In the genomic region with DNA sequence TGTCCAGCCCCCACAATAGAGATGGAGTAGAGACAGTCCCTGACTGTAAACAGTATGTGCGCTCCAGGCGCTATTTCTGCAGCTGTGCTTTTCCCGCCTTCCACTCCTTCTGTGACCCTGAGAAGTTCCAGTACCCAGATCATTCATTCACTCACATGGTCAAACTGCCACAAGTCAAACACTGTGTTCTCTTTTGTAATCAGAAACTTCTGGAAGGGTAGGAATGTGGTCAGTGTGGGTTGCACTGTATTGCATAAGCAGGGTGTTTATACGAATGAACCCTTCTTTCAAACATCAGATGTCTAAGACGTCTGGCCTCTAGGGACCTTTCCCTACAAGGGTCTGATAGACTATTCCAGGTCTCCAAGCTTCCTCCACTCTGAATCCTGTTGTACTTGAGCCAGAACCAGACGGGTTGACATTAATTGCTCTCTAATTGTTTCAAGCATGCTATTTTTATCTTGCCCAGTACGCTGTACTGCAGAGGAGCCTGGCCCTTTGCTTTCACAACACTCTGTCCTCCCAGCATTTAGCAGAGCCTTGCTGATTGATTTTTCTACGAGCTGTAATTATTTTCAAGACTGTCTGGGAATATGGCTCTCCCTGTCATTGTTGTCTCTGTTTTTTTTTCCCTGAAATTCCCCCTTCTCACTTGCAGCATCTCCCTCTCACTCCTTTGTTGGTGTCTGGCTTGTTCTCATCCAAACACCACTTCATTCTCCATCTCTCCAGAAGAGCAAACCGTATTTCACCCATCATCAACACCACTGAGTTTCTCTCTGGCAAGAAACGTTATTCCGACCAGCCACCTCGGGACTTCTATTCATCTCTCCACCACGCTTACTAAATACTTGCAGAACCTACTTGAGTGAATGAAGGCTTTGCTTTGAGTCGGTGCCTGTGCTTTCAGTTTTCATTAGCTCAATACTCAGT, we compare ENCODE assay signal across 9 mouse cellular contexts. TPM values are rescaled to one million over a fixed set of nuclear protein-coding genes. Genes with fewer than 3 reads are reported as not detected.
A peak's percentile ranks its signal among the peaks of the same experiment; 100 is the strongest.
DNase-seq lines count a peak whose midpoint lies in the region; ATAC-seq and TF ChIP-seq lines count a peak whose summit lies in the region.
"Had no signal": no experiment of that assay in that cellular context is flagged by ENCODE, and none has a peak within 500 bp of the region (broad histone marks: within the 10 kb centered on the region; RNA-seq: fewer than 3 reads in every experiment).

No protein-coding gene starts in this region.

- TF ChIP-seq CTCF in layer of hippocampus, adult 2 months (conservative IDR thresholded peaks at IDR 0.05) = no peak

- H3K27ac ChIP-seq in layer of hippocampus, adult 2 months = peak overlapping the region; percentile 25; the same call in 1 of the 2 replicates
- peak overlapping the region; percentile 81 for H3K27ac ChIP-seq in brown adipose tissue, adult 24 weeks (replicated peaks; ENCODE audit: low read depth, low read length)
- H3K27ac ChIP-seq in heart, embryonic 13.5 days (replicated peaks) = peak overlapping the region; percentile 71
- no peak overlapping the region for H3K27ac ChIP-seq in stomach, embryonic 14.5 days (ENCODE audit: low read length)

- no peaks in the 10 kb centered on the region; the same call in 1 of the 2 replicates for H3K4me1 ChIP-seq in brown adipose tissue, adult 24 weeks (ENCODE audit: control insufficient read depth, insufficient read depth, insufficient read length, low read length)
- H3K4me1 ChIP-seq in heart, embryonic 13.5 days = peaks cover 25% of the 10 kb centered on the region
- H3K4me1 ChIP-seq in stomach, embryonic 14.5 days (ENCODE audit: control insufficient read depth, insufficient read depth, low read length) = peaks cover 6% of the 10 kb centered on the region; the same call in 1 of the 2 replicates

- no peaks in the 10 kb centered on the region for H3K27me3 ChIP-seq in heart, embryonic 13.5 days (replicated peaks)
- no peaks in the 10 kb centered on the region for H3K27me3 ChIP-seq in stomach, embryonic 14.5 days (ENCODE audit: control insufficient read depth, insufficient read depth, low read length)

- peak overlapping the region; percentile 45 for H3K4me2 ChIP-seq in heart, embryonic 13.5 days
- no peak overlapping the region for H3K4me2 ChIP-seq in stomach, embryonic 14.5 days (replicated peaks; ENCODE audit: low read depth, low read length)

- no peaks in the 10 kb centered on the region for H3K36me3 ChIP-seq in heart, embryonic 13.5 days
- H3K36me3 ChIP-seq in stomach, embryonic 14.5 days (ENCODE audit: control insufficient read depth, insufficient read depth, low read length) = no peaks in the 10 kb centered on the region

- H3K9me3 ChIP-seq in heart, embryonic 13.5 days = no peaks in the 10 kb centered on the region
- H3K9me3 ChIP-seq in stomach, embryonic 14.5 days (ENCODE audit: control insufficient read depth, low read depth, low read length) = no peaks in the 10 kb centered on the region
- H3K9me3 ChIP-seq: megakaryocyte, embryonic 14.5 days had no signal

- 42% methylated on average over 14 of the region's 14 CpGs for WGBS in heart, embryonic 13.5 days
- whole genome bisulfite sequencing in stomach, embryonic 14.5 days = 44% methylated on average over 14 of the region's 14 CpGs

- no peak for DNase-seq in layer of hippocampus, adult 2 months (ENCODE audit: low spot score in 2 of 2)
- no peak for DNase-seq in layer of hippocampus, postnatal 14 days (ENCODE audit: low spot score in 2 of 2)
- peak; percentile 4 to 31 for DNase-seq in kidney, postnatal 36 days
- DNase-seq in ovary, postnatal 14 days (ENCODE audit: low spot score) = no peak
- no peak for DNase-seq in layer of hippocampus, adult 18-20 months (ENCODE audit: low spot score in 2 of 2)

- no peak overlapping the region for H3K4me3 ChIP-seq in layer of hippocampus, adult 2 months
- peak overlapping the region; percentile 23; the same call in 1 of the 2 replicates for H3K4me3 ChIP-seq in brown adipose tissue, adult 24 weeks (ENCODE audit: insufficient read depth, low read depth, low read length)
- no peak overlapping the region for H3K4me3 ChIP-seq in heart, embryonic 13.5 days
- H3K4me3 ChIP-seq in stomach, embryonic 14.5 days (ENCODE audit: low read depth, low read length) = no peak overlapping the region
- H3K4me3 ChIP-seq: megakaryocyte, embryonic 14.5 days had no signal

- ATAC-seq in heart, embryonic 13.5 days (ENCODE audit: extremely low read depth, insufficient number of reproducible peaks, low FRiP score, low TSS enrichment) = no peak
- ATAC-seq in stomach, embryonic 14.5 days (ENCODE audit: insufficient number of reproducible peaks, insufficient read depth, low FRiP score, low read depth) = peak; percentile 56

- H3K9ac ChIP-seq in heart, embryonic 13.5 days = no peak overlapping the region
- no peak overlapping the region for H3K9ac ChIP-seq in stomach, embryonic 14.5 days (replicated peaks; ENCODE audit: low read depth, low read length)

RNA-seq across cellular contexts. Expression of gene Gramd1b, which starts 44.1 kb away (rescaled TPM):
- total RNA-seq in layer of hippocampus, adult 2 months (2021) = 100 to 1,000 TPM; 158 to 164 TPM
- 100 to 1,000 TPM; 147 to 167 TPM for total RNA-seq in layer of hippocampus, postnatal 14 days (2021)
- 2.9 and 5.4 TPM in 2 replicates for polyA plus RNA-seq in brown adipose tissue, adult 24 weeks (2012; ENCODE audit: insufficient read depth, insufficient read length, missing spikeins)
- polyA plus RNA-seq in heart, embryonic 13.5 days (2015; fragmentation: Nextera tagmentation; extraction: Ambion mirVana) = 5.8 and 6.8 TPM in 2 replicates
- 3.8 and 7.3 TPM in 2 replicates for polyA plus RNA-seq in stomach, embryonic 14.5 days (2014; fragmentation: Nextera tagmentation; extraction: Ambion mirVana)
- total RNA-seq in layer of hippocampus, adult 18-20 months (2021) = 100 to 1,000 TPM; 146 to 159 TPM

Comparison
In these comparisons a context has a peak if more than half of its experiments do, and no peak if none do; other contexts are left out.
1. DNase-seq: peak in kidney, postnatal 36 days (2 of 2); none in layer of hippocampus, adult 2 months (0 of 2), layer of hippocampus, postnatal 14 days (0 of 2), ovary, postnatal 14 days (single experiment) and layer of hippocampus, adult 18-20 months (0 of 2).